Mouse (Mus musculus) limb, embryonic 15.5 days (tissue): Measurements from ENCODE around the gene Rnf208. TPM values are rescaled to one million over a fixed set of nuclear protein-coding genes. Genes with fewer than 3 reads are reported as not detected.
"Not testable (repeated sequence)": the region's sequence is repeated elsewhere in the genome, so short reads cannot be mapped to it uniquely, and the experiment has no call there.

Experiments used
- ATAC-seq: fragments of 200-750 bp; cut with Nextera tagmentation; 2 replicates; pipeline ENCODE4 v1.8.0; 2017; ENCODE audit warnings: low read depth, moderate TSS enrichment; ENCODE audit not compliant: insufficient number of reproducible peaks, low FRiP score, low TSS enrichment
- H3K27ac ChIP-seq: fragments of 300-500 bp; sonication (generic); 2 replicates; pipeline ENCODE4 v1.5.1; 2015; ENCODE audit warnings: moderate library complexity, mild to moderate bottlenecking, inconsistent platforms
- H3K27me3 ChIP-seq: fragments of 300-500 bp; sonication (generic); 2 replicates; pipeline ENCODE4 v1.6.1; 2015; ENCODE audit warnings: inconsistent platforms
- H3K36me3 ChIP-seq: fragments of 300-500 bp; sonication (generic); 2 replicates; pipeline ENCODE4 v1.6.1; 2015; ENCODE audit warnings: inconsistent platforms
- H3K4me1 ChIP-seq: fragments of 300-500 bp; sonication (generic); 2 replicates; pipeline ENCODE4 v1.6.1; 2015; ENCODE audit warnings: inconsistent platforms
- H3K4me2 ChIP-seq: fragments of 300-500 bp; sonication (generic); 2 replicates; pipeline ENCODE4 v1.6.1; 2015; ENCODE audit warnings: mild to moderate bottlenecking, inconsistent platforms
- H3K4me3 ChIP-seq: fragments of 300-500 bp; sonication (generic); 2 replicates; pipeline ENCODE4 v1.5.1; 2015; ENCODE audit warnings: mild to moderate bottlenecking, inconsistent platforms
- H3K9ac ChIP-seq: fragments of 300-500 bp; sonication (generic); 2 replicates; pipeline ENCODE4 v1.6.1; 2015; ENCODE audit warnings: inconsistent platforms
- H3K9me3 ChIP-seq: fragments of 300-500 bp; sonication (generic); 2 replicates; pipeline ENCODE4 v1.6.1; 2016; ENCODE audit warnings: inconsistent platforms
- WGBS: fragments of 180-500 bp; shearing (Covaris S2); methylation state at CpG from one replicate; pipeline ENCODE4 v1.1.7; 2015; 5-methylcytosine and 5-hydroxymethylcytosine counted together
- polyA plus RNA-seq: library from polyadenylated mRNA; unstranded; fragments of >200 nt; fragmentation: Nextera tagmentation; extraction: Ambion mirVana; gene quantifications from 2 replicates; pipeline ENCODE4 v1.2.1, GENCODE M21; 2015

Rnf208 gene
- polyA plus RNA-seq, 1 experiment from 2014 or later = 16.9 TPM

DNA sequence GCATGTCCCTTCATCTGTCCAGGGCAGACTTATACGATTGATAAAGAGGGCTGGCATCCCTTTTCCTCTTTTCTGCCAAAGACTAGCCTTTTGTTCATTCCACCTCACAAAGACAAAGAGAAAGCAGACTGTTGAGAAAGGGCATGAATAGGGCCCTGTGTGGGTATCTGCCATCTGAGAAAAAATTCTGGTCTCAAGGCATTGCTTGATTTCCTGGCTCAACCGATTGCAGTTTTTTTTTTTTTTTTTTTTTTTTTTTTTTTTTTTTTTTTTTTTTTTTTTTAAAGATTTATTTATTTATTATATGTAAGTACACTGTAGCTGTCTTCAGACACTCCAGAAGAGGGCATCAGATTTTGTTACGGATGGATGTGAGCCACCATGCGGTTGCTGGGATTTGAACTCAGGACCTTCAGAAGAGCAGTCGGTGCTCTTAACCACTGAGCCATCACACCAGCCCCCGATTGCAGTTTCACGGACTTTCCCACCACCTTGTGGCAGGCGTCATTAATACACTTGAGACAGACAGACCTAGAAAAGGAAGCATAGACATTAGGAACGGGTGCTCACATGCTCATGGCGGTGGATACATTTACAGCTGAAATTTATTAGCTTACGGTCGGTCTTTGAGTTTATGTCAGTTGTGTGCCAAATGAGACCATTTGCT lies 14.5 kb downstream of the Rnf208 start:
- H3K9me3 ChIP-seq, ATAC-seq, H3K27me3 ChIP-seq, H3K36me3 ChIP-seq, H3K9ac ChIP-seq, H3K27ac ChIP-seq: not testable (repeated sequence)
- Histone ChIP-seq H3K4me1 (peaks cover 16% of the 10 kb centered on the region), H3K4me2 (peak overlapping the region; percentile 86), H3K4me3 (peak overlapping the region; percentile 99)
- WGBS = 55% methylated on average over 12 of the region's 12 CpGs

DNA sequence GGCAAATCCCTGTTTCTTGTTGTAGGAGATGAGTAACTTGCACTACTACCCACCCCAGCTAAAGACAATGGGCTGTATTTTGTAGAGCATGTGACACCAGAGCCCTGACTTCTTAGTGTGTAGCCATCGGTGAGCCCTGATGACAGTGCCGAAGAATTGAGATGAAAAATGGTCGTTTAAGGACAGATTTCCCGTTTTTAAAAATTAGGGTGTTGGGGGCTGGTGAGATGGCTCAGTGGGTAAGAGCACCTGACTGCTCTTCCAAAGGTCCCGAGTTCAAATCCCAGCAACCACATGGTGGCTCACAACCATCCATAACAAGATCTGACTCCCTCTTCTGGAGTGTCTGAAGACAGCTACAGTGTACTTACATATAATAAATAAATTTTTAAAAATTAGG lies 15.2 kb downstream of the Rnf208 start:
- H3K27ac ChIP-seq, ATAC-seq, H3K9ac ChIP-seq, H3K27me3 ChIP-seq, H3K4me3 ChIP-seq, H3K36me3 ChIP-seq, H3K9me3 ChIP-seq, H3K4me2 ChIP-seq: not testable (repeated sequence)
- 84% methylated on average over 5 of the region's 5 CpGs for WGBS
- H3K4me1 ChIP-seq = peaks cover 21% of the 10 kb centered on the region

- no peak overlapping the region for H3K27ac ChIP-seq
- peaks cover 9% of the 10 kb centered on the region for H3K27me3 ChIP-seq
- no peak overlapping the region for H3K4me2 ChIP-seq
- no peaks in the 10 kb centered on the region for H3K9me3 ChIP-seq
- 61% methylated on average over 2 of the region's 2 CpGs for WGBS
- peaks cover 33% of the 10 kb centered on the region for H3K4me1 ChIP-seq
- H3K9ac ChIP-seq = no peak overlapping the region
- no peak for ATAC-seq
- no peak overlapping the region for H3K4me3 ChIP-seq
- no peaks in the 10 kb centered on the region for H3K36me3 ChIP-seq
Observed at GRCm38 (mm10) chr2:25258887-25259286, 16.8 kb downstream of the Rnf208 start.

DNA sequence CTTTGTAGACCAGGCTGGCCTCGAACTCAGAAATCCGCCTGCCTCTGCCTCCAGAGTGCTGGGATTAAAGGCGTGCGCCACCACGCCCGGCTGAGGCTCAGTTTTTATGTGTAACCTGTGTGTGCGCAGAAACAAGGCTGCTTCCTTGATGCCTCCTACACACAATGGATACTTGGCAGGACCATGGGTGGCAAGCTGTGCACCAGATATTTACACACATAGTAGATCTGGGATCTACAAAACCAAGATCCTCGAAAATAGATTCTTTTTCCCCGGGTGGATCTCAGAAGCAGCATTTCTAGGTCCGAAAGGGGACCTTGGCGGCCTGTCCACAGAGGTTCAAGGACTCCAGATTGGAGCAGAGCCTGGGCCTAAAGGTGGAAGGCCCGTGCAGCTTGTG lies 19.8 kb downstream of the Rnf208 start:
- Histone ChIP-seq H3K27ac (no peak overlapping the region; the same call in 1 of the 2 replicates), H3K9ac (no peak overlapping the region), H3K4me2 (peak overlapping the region; percentile 98), H3K4me3 (peak overlapping the region; percentile 63), H3K9me3 (no peaks in the 10 kb centered on the region), H3K27me3 (peaks cover 20% of the 10 kb centered on the region), H3K36me3 (no peaks in the 10 kb centered on the region), H3K4me1 (peaks cover 39% of the 10 kb centered on the region)
- no peak; the same call in 1 of the 2 replicates for ATAC-seq
- WGBS = 46% methylated on average over 12 of the region's 12 CpGs

GRCm38 (mm10) chr2:25262291-25262767 lies 20.3 kb downstream of the Rnf208 start, which contains the start of gene Tprn:
Gene Tprn (plus strand): TSS chr2:25262618.
- Histone ChIP-seq H3K4me3 (peak within 1 kb of the TSS; percentile 63), H3K9me3 (no peaks in the 10 kb centered on the region), H3K4me2 (peak within 1 kb of the TSS; percentile 98), H3K27me3 (peaks cover 20% of the 10 kb centered on the region), H3K36me3 (no peaks in the 10 kb centered on the region), H3K9ac (peak within 1 kb of the TSS; percentile 54), H3K27ac (no peak within 1 kb of the TSS; the same call in 1 of the 2 replicates), H3K4me1 (peaks cover 39% of the 10 kb centered on the region)
- peak; percentile 97 for ATAC-seq
- WGBS = under 1% methylated on average over 39 of the region's 39 CpGs

DNA sequence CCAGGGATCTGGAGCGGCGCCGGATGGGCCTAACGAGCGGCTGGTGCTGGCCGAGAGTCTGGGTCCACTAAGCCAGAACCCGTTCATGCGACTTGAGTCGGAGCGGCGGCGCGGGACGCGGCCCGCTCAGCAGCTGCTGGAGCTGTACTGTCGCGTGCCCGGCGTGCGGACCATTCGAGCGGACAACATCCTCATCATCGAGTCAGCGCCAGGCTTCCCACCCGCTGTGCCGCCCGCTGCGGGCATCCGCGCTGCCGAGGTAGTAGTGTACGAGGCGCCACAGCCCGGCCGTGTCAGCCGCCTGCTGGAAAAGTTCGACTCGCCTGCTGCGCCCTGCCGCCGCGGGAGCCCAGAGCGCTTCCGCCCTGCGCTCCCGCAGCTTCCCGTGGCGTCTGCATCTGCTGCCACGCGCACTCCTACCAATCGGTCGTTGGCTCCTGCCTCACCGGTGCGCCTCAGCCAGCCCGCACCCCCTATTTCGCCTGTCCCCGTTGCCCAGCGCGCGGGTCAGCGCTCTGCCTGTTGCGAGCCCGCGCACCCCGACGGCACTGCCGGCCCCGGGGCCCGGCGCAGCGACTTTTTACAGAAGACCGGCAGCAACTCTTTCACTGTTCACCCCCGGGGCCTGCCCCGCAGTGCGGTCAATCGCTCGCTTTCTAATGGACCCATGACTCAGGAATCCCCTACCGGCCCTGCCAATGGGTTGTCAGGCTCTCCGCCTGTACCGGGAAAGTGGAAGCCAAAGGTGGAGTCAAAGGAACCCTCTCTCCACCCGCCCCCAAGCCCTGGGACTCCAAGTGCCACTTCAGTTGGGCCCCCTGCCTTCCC lies 21.0 kb downstream of the Rnf208 start:
- Histone ChIP-seq H3K27ac (no peak overlapping the region), H3K4me3 (peak overlapping the region; percentile 63), H3K4me2 (peak overlapping the region; percentile 98), H3K27me3 (peaks cover 20% of the 10 kb centered on the region), H3K9me3 (no peaks in the 10 kb centered on the region), H3K36me3 (0 out of 2 replicates have a peak, but pooled peaks cover 5% of the 10 kb centered on the region), H3K4me1 (peaks cover 39% of the 10 kb centered on the region), H3K9ac (peak overlapping the region; percentile 54)
- under 1% methylated on average over 56 of the region's 82 CpGs for WGBS
- 0 out of 2 replicates have a peak, but pooled peaks have one; percentile 7 for ATAC-seq

DNA sequence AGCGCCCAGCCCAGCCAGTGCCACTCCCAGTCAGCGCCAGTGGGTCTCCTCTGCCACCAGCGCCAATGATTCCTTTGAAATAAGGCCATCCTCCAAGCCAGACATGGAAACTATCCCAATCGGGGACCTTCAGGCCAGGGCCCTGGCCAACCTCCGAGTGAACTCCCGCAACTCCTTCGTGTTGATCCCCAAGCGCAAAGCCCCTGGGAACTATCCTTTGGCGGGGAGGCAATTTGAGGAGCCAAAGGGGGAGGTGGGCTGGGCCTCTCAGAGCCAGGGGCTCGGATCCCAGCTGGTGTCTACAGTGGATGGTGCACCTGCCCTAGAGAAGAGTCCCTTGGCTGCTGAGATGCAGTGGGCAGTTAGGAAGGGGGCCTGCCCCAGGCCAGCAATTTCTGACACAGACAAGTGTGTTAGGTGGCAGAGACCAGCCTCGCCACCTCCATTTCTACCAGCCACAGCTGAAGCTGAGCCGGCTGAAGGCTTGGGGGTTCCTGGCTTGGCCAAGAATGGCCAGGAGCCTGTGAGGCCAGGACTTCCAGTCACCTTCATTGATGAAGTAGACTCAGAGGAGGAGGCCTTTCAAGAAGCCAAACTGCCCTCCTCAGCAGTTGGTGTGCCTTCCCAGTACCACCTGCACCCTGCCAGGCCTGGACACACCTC lies 21.7 kb downstream of the Rnf208 start:
- H3K4me2 ChIP-seq = peak overlapping the region; percentile 98
- H3K27me3 ChIP-seq = peaks cover 20% of the 10 kb centered on the region
- no peak overlapping the region for H3K27ac ChIP-seq
- no peak for ATAC-seq
- 20% methylated on average over 12 of the region's 12 CpGs for WGBS
- peak overlapping the region; percentile 63 for H3K4me3 ChIP-seq
- H3K9me3 ChIP-seq = no peaks in the 10 kb centered on the region
- peaks cover 39% of the 10 kb centered on the region for H3K4me1 ChIP-seq
- 0 out of 2 replicates have a peak, but pooled peaks cover 12% of the 10 kb centered on the region for H3K36me3 ChIP-seq
- peak overlapping the region; percentile 54 for H3K9ac ChIP-seq

GRCm38 (mm10) chr2:25264286-25264660 lies 22.2 kb downstream of the Rnf208 start:
- Histone ChIP-seq H3K9ac (0 out of 2 replicates have a peak overlapping the region, but pooled peaks have one; percentile 7), H3K9me3 (no peaks in the 10 kb centered on the region), H3K4me1 (peaks cover 39% of the 10 kb centered on the region), H3K36me3 (peaks cover 17% of the 10 kb centered on the region; the same call in 1 of the 2 replicates), H3K27me3 (peaks cover 20% of the 10 kb centered on the region), H3K4me3 (0 out of 2 replicates have a peak overlapping the region, but pooled peaks have one; percentile 63), H3K4me2 (no peak overlapping the region), H3K27ac (no peak overlapping the region)
- WGBS = 73% methylated on average over 5 of the region's 5 CpGs
- no peak for ATAC-seq

DNA sequence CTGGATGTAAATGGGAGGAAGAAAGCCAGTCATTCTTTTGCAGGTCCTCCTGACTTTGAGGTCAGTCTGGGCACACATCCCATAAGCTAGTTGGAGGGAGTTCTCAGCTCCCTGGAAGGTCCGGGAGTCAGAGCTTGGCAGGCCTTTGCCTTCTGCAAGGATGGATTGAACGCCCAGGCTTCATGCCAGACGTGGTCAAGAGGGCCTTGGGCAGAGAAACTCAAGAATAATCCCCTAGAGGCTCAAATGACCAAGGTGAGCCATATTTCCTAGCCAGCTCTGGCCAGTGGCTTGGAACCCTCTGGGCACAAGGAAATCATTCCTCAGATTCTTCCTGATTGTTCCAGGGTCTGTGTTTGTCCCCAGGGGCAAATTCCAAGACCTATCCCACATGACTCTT lies 22.8 kb downstream of the Rnf208 start:
- no peak overlapping the region for H3K9ac ChIP-seq
- peaks cover 20% of the 10 kb centered on the region for H3K27me3 ChIP-seq
- H3K4me2 ChIP-seq = no peak overlapping the region
- no peak overlapping the region for H3K4me3 ChIP-seq
- no peak for ATAC-seq
- H3K27ac ChIP-seq = no peak overlapping the region
- 60% methylated on average over 3 of the region's 3 CpGs for WGBS
- peaks cover 39% of the 10 kb centered on the region for H3K4me1 ChIP-seq
- no peaks in the 10 kb centered on the region for H3K9me3 ChIP-seq
- peaks cover 23% of the 10 kb centered on the region for H3K36me3 ChIP-seq

- 60% methylated on average over 6 of the region's 6 CpGs for WGBS
- H3K4me1 ChIP-seq = peaks cover 46% of the 10 kb centered on the region
- peaks cover 35% of the 10 kb centered on the region for H3K36me3 ChIP-seq
- H3K9me3 ChIP-seq = no peaks in the 10 kb centered on the region
- H3K27ac ChIP-seq = no peak overlapping the region
- no peak overlapping the region for H3K4me3 ChIP-seq
- 0 out of 2 replicates have a peak overlapping the region, but pooled peaks have one; percentile 2 for H3K9ac ChIP-seq
- peaks cover 20% of the 10 kb centered on the region for H3K27me3 ChIP-seq
- no peak for ATAC-seq
- 0 out of 2 replicates have a peak overlapping the region, but pooled peaks have one; percentile 3 for H3K4me2 ChIP-seq
Observed at GRCm38 (mm10) chr2:25265897-25266656, 24.0 kb downstream of the Rnf208 start.

GRCm38 (mm10) chr2:25266720-25267119 lies 24.7 kb downstream of the Rnf208 start:
- 39% methylated on average over 2 of the region's 2 CpGs for WGBS
- Histone ChIP-seq H3K27me3 (peaks cover 20% of the 10 kb centered on the region), H3K36me3 (peaks cover 38% of the 10 kb centered on the region), H3K9me3 (no peaks in the 10 kb centered on the region), H3K9ac (no peak overlapping the region), H3K4me1 (peaks cover 52% of the 10 kb centered on the region), H3K4me3 (no peak overlapping the region), H3K27ac (no peak overlapping the region), H3K4me2 (no peak overlapping the region)
- no peak for ATAC-seq
